Mouse (Mus musculus): Measurements from ENCODE around the gene Ggct. TPM values are rescaled to one million over a fixed set of nuclear protein-coding genes. Genes with fewer than 3 reads are reported as not detected.

The Ggct gene
- polyA plus RNA-seq, 1 experiment from 2014 or later: 6.9 TPM

- no peak for ATAC-seq
- Histone ChIP-seq H3K4me2 (peak overlapping the region; percentile 98), H3K36me3 (no peaks in the 10 kb centered on the region), H3K27me3 (replicated peaks) (no peaks in the 10 kb centered on the region), H3K9me3 (replicated peaks) (no peaks in the 10 kb centered on the region), H3K4me1 (peaks cover 24% of the 10 kb centered on the region), H3K27ac (no peak overlapping the region), H3K9ac (0 out of 2 replicates have a peak overlapping the region, but pooled peaks have one; percentile 7), H3K4me3 (no peak overlapping the region)
- WGBS (ENCODE audit: insufficient replicate concordance): 28% methylated on average over 2 of the region's 2 CpGs
Observed at GRCm38 (mm10) chr6:54991189-54991588, 1.6 kb downstream of the Ggct start.

GRCm38 (mm10) chr6:54988141-54988540 is 4.6 kb downstream of the Ggct start:
- H3K27ac ChIP-seq: no peak overlapping the region
- H3K36me3 ChIP-seq: no peaks in the 10 kb centered on the region
- no peak overlapping the region for H3K9ac ChIP-seq
- H3K9me3 ChIP-seq (replicated peaks): no peaks in the 10 kb centered on the region
- no peaks in the 10 kb centered on the region for H3K27me3 ChIP-seq (replicated peaks)
- H3K4me1 ChIP-seq: peaks cover 20% of the 10 kb centered on the region
- ATAC-seq: no peak
- no peak overlapping the region for H3K4me2 ChIP-seq
- WGBS (ENCODE audit: insufficient replicate concordance): 76% methylated on average over 6 of the region's 6 CpGs
- H3K4me3 ChIP-seq: no peak overlapping the region

- WGBS (ENCODE audit: insufficient replicate concordance): 82% methylated on average over 8 of the region's 8 CpGs
- H3K4me2 ChIP-seq: no peak overlapping the region
Observed at GRCm38 (mm10) chr6:54984096-54984495, 8.7 kb downstream of the Ggct start.

GRCm38 (mm10) chr6:54983526-54984050 is 9.2 kb downstream of the Ggct start:
- no peaks in the 10 kb centered on the region for H3K27me3 ChIP-seq (replicated peaks)
- no peak overlapping the region for H3K27ac ChIP-seq
- 77% methylated on average over 4 of the region's 4 CpGs for WGBS (ENCODE audit: insufficient replicate concordance)
- H3K36me3 ChIP-seq: no peaks in the 10 kb centered on the region
- ATAC-seq: no peak
- no peak overlapping the region for H3K4me2 ChIP-seq
- H3K9me3 ChIP-seq (replicated peaks): no peaks in the 10 kb centered on the region
- no peak overlapping the region for H3K4me3 ChIP-seq
- H3K4me1 ChIP-seq: no peaks in the 10 kb centered on the region
- no peak overlapping the region for H3K9ac ChIP-seq

More at GRCm38 (mm10) chr6:54984096-54984495, 8.7 kb downstream of the Ggct start:
- H3K9me3 ChIP-seq (replicated peaks): no peaks in the 10 kb centered on the region
- no peak overlapping the region for H3K9ac ChIP-seq
- H3K27ac ChIP-seq: no peak overlapping the region
- H3K4me3 ChIP-seq: no peak overlapping the region
- H3K27me3 ChIP-seq (replicated peaks): no peaks in the 10 kb centered on the region
- no peak for ATAC-seq
- H3K4me1 ChIP-seq: no peaks in the 10 kb centered on the region
- no peaks in the 10 kb centered on the region for H3K36me3 ChIP-seq

- no peaks in the 10 kb centered on the region for H3K9me3 ChIP-seq (replicated peaks)
- H3K4me1 ChIP-seq: no peaks in the 10 kb centered on the region
- H3K4me2 ChIP-seq: no peak overlapping the region
- no peak overlapping the region for H3K4me3 ChIP-seq
- peaks cover 6% of the 10 kb centered on the region for H3K27me3 ChIP-seq (replicated peaks)
- H3K9ac ChIP-seq: no peak overlapping the region
- no peak for ATAC-seq
- no peaks in the 10 kb centered on the region for H3K36me3 ChIP-seq
- WGBS (ENCODE audit: insufficient replicate concordance): 83% methylated on average over 6 of the region's 6 CpGs
- no peak overlapping the region for H3K27ac ChIP-seq
Observed at GRCm38 (mm10) chr6:54979426-54979825, 13.3 kb downstream of the Ggct start.

GRCm38 (mm10) chr6:54975616-54976015 is 17.1 kb downstream of the Ggct start:
- Histone ChIP-seq H3K36me3 (no peaks in the 10 kb centered on the region), H3K4me2 (no peak overlapping the region), H3K27ac (no peak overlapping the region), H3K9ac (no peak overlapping the region), H3K4me3 (no peak overlapping the region), H3K9me3 (replicated peaks) (no peaks in the 10 kb centered on the region), H3K27me3 (replicated peaks) (peaks cover 36% of the 10 kb centered on the region), H3K4me1 (peaks cover 10% of the 10 kb centered on the region; the same call in 1 of the 2 replicates)
- WGBS (ENCODE audit: insufficient replicate concordance): 57% methylated on average over 1 of the region's 1 CpGs
- no peak for ATAC-seq

GRCm38 (mm10) chr6:54974501-54974900 is 18.2 kb downstream of the Ggct start:
- H3K27ac ChIP-seq: no peak overlapping the region
- WGBS (ENCODE audit: insufficient replicate concordance): 51% methylated on average over 5 of the region's 5 CpGs
- no peaks in the 10 kb centered on the region for H3K9me3 ChIP-seq (replicated peaks)
- no peaks in the 10 kb centered on the region for H3K36me3 ChIP-seq
- no peak overlapping the region for H3K4me3 ChIP-seq
- ATAC-seq: no peak
- peaks cover 10% of the 10 kb centered on the region; the same call in 1 of the 2 replicates for H3K4me1 ChIP-seq
- no peak overlapping the region for H3K9ac ChIP-seq
- no peak overlapping the region for H3K4me2 ChIP-seq
- H3K27me3 ChIP-seq (replicated peaks): peaks cover 46% of the 10 kb centered on the region

- Histone ChIP-seq H3K27ac (no peak overlapping the region), H3K4me1 (peaks cover 10% of the 10 kb centered on the region; the same call in 1 of the 2 replicates), H3K9me3 (replicated peaks) (no peaks in the 10 kb centered on the region), H3K9ac (peak overlapping the region; percentile 61; the same call in 1 of the 2 replicates), H3K4me2 (peak overlapping the region; percentile 90), H3K36me3 (no peaks in the 10 kb centered on the region), H3K4me3 (peak overlapping the region; percentile 62), H3K27me3 (replicated peaks) (peaks cover 52% of the 10 kb centered on the region)
- 21% methylated on average over 5 of the region's 5 CpGs for WGBS (ENCODE audit: insufficient replicate concordance)
- no peak for ATAC-seq
Observed at GRCm38 (mm10) chr6:54972929-54973211, 19.9 kb downstream of the Ggct start.

- Histone ChIP-seq H3K9ac (peak within 1 kb of the TSS; percentile 61), H3K27me3 (replicated peaks) (peaks cover 55% of the 10 kb centered on the region), H3K9me3 (replicated peaks) (no peaks in the 10 kb centered on the region), H3K4me3 (peak within 1 kb of the TSS; percentile 62), H3K4me1 (peaks cover 10% of the 10 kb centered on the region; the same call in 1 of the 2 replicates), H3K27ac (0 out of 2 replicates have a peak within 1 kb of the TSS, but pooled peaks have one; percentile 20), H3K36me3 (no peaks in the 10 kb centered on the region), H3K4me2 (peak within 1 kb of the TSS; percentile 90)
- ATAC-seq: peak; percentile 62
- WGBS (ENCODE audit: insufficient replicate concordance): 3% methylated on average over 53 of the region's 53 CpGs
Observed at GRCm38 (mm10) chr6:54972111-54972928, 20.4 kb downstream of the Ggct start, which contains the start of gene Nod1. TSS of gene Nod1 (minus strand) at chr6:54972612.

- H3K36me3 ChIP-seq: no peaks in the 10 kb centered on the region
- peaks cover 10% of the 10 kb centered on the region; the same call in 1 of the 2 replicates for H3K4me1 ChIP-seq
- H3K27me3 ChIP-seq (replicated peaks): peaks cover 55% of the 10 kb centered on the region
- no peak overlapping the region for H3K27ac ChIP-seq
- 32% methylated on average over 8 of the region's 8 CpGs for WGBS (ENCODE audit: insufficient replicate concordance)
- peak overlapping the region; percentile 90 for H3K4me2 ChIP-seq
- peak overlapping the region; percentile 62 for H3K4me3 ChIP-seq
- no peak for ATAC-seq
- no peaks in the 10 kb centered on the region for H3K9me3 ChIP-seq (replicated peaks)
- peak overlapping the region; percentile 61; the same call in 1 of the 2 replicates for H3K9ac ChIP-seq
Observed at GRCm38 (mm10) chr6:54971731-54972110, 21.0 kb downstream of the Ggct start.

GRCm38 (mm10) chr6:54970506-54970905 is 22.2 kb downstream of the Ggct start:
- H3K36me3 ChIP-seq: no peaks in the 10 kb centered on the region
- H3K27me3 ChIP-seq (replicated peaks): peaks cover 53% of the 10 kb centered on the region
- no peaks in the 10 kb centered on the region for H3K9me3 ChIP-seq (replicated peaks)
- H3K4me3 ChIP-seq: no peak overlapping the region
- WGBS (ENCODE audit: insufficient replicate concordance): 65% methylated on average over 9 of the region's 9 CpGs
- ATAC-seq: no peak
- no peak overlapping the region for H3K4me2 ChIP-seq
- peaks cover 10% of the 10 kb centered on the region; the same call in 1 of the 2 replicates for H3K4me1 ChIP-seq
- no peak overlapping the region for H3K27ac ChIP-seq
- H3K9ac ChIP-seq: no peak overlapping the region

GRCm38 (mm10) chr6:54969801-54970200 is 22.9 kb downstream of the Ggct start:
- WGBS (ENCODE audit: insufficient replicate concordance): 57% methylated on average over 2 of the region's 2 CpGs
- Histone ChIP-seq H3K4me2 (no peak overlapping the region), H3K36me3 (no peaks in the 10 kb centered on the region), H3K4me3 (no peak overlapping the region), H3K9me3 (replicated peaks) (no peaks in the 10 kb centered on the region), H3K27me3 (replicated peaks) (peaks cover 50% of the 10 kb centered on the region), H3K27ac (no peak overlapping the region), H3K4me1 (peaks cover 10% of the 10 kb centered on the region; the same call in 1 of the 2 replicates), H3K9ac (no peak overlapping the region)
- no peak for ATAC-seq
